Mouse (Mus musculus): ENCODE results near the gene Nucb1. TPM values are rescaled to one million over a fixed set of nuclear protein-coding genes. Genes with fewer than 3 reads are reported as not detected.

Gene Nucb1
- polyA plus RNA-seq, 1 experiment from 2014 or later = 176 TPM

DNA sequence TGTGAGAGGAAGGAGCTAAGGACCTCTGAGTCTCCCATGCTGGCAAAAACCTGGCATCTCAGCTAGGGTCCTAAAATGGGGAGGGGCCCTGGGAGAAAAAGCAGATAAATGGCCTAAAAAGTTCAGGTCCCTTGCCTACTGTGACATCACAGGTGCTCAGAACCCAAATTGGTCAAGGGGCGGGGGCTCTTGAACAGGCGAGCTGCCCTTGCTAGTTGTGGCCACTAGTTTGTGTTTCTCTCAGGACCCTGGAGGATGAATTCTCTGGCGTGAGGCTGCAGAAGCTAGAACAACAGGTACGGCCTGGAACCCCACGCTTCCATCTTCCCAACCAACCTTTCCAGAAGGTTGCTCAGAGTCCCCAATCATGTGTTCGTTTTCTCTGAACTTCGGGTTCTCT is 4.2 kb upstream of the Nucb1 start:
- H3K4me2 ChIP-seq = no peak overlapping the region
- H3K4me3 ChIP-seq = no peak overlapping the region
- WGBS = 83% methylated on average over 7 of the region's 7 CpGs
- no peak for ATAC-seq (ENCODE audit: insufficient number of reproducible peaks, low FRiP score)
- no peaks in the 10 kb centered on the region for H3K27me3 ChIP-seq (replicated peaks)
- H3K27ac ChIP-seq (ENCODE audit: poor library complexity, severe bottlenecking) = no peak overlapping the region
- H3K9ac ChIP-seq = no peak overlapping the region
- H3K9me3 ChIP-seq (replicated peaks) = no peaks in the 10 kb centered on the region
- H3K4me1 ChIP-seq (replicated peaks) = peaks cover 14% of the 10 kb centered on the region
- no peaks in the 10 kb centered on the region for H3K36me3 ChIP-seq

DNA sequence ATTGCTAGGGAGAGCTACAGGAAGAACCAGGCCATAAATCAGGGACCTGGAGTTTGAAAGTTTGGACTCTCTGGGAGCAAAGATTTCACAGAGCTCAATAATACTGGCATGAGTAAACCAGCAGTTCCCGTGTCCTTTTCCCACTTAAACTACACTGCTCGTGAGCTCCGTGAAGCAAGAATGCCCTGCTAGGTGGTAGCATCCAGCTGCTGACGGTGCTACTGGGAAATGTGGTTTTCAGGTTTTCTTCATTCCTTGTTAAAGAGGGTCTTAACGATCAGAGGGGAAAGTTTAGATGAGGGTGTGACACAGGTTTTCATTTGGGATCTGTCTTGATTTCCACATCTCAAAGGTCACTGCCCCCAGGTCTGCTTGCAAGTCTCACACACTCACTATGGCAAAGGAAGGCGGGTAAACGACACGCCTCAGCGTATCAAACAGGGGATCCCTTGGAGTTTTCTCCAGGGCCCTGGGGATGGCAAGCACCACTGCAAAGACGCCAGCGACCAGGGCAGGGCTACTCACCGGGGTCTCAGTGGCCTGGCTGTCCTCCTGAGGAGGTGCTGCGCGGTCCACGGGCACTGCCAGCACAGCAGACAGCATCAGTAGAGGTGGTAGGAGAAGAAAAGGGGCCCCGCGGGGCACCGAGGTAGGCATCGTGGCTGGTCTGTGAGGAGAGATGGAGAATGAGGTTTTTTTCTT is 874 bp downstream of the Nucb1 start:
- peak; percentile 12 for ATAC-seq (ENCODE audit: insufficient number of reproducible peaks, low FRiP score)
- Histone ChIP-seq H3K4me2 (peak overlapping the region; percentile 82), H3K27me3 (replicated peaks) (no peaks in the 10 kb centered on the region), H3K27ac (ENCODE audit: poor library complexity, severe bottlenecking) (peak overlapping the region; percentile 80; the same call in 1 of the 2 replicates), H3K4me3 (peak overlapping the region; percentile 74), H3K9ac (peak overlapping the region; percentile 83), H3K4me1 (replicated peaks) (peaks cover 19% of the 10 kb centered on the region), H3K36me3 (peaks cover 36% of the 10 kb centered on the region), H3K9me3 (replicated peaks) (no peaks in the 10 kb centered on the region)
- 33% methylated on average over 19 of the region's 19 CpGs for WGBS

DNA sequence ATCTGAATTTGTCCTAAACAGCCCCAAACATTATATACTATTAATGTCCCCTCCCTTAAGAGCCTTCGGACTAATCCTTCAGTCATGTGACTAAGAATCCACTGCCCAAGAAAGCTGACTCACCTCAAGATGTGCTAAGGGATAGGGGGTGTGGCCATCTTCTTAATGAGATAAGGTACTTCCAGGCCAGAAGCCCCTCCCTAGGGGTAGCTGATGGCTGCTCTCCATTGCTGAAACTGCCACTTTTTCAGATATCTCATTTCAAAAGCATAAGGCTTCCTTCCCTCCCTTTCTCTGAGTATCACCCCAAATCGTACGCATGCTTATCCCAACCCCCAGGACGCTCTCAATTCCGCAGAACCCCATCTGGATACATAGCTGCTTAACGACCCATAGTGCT is 1.6 kb downstream of the Nucb1 start:
- 71% methylated on average over 6 of the region's 6 CpGs for WGBS
- H3K4me2 ChIP-seq = peak overlapping the region; percentile 82
- peak overlapping the region; percentile 3; the same call in 1 of the 2 replicates for H3K27ac ChIP-seq (ENCODE audit: poor library complexity, severe bottlenecking)
- H3K36me3 ChIP-seq = peaks cover 37% of the 10 kb centered on the region
- peak; percentile 76 for ATAC-seq (ENCODE audit: insufficient number of reproducible peaks, low FRiP score)
- peak overlapping the region; percentile 74 for H3K4me3 ChIP-seq
- H3K9ac ChIP-seq = peak overlapping the region; percentile 83; the same call in 1 of the 2 replicates
- H3K9me3 ChIP-seq (replicated peaks) = no peaks in the 10 kb centered on the region
- H3K4me1 ChIP-seq (replicated peaks) = peaks cover 19% of the 10 kb centered on the region
- no peaks in the 10 kb centered on the region for H3K27me3 ChIP-seq (replicated peaks)

DNA sequence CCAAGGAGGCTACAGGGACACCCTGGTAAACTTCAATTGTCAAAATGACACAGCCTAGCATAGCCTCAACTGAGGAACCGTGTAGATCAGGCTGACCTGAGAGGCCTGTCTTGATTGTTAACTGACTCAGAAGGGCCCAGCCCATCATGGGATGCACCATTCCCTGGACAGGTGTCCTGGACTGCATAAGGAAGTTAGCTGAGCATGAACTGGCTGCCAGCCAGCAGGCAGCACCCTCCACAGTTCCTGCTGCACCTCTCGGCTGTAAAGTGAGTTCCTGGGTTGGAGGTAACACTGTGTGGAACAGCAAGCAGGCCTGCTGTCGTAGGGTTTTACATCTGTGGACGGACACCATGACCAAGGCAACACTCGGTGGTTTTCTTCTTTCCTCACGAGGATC is 2.6 kb downstream of the Nucb1 start:
- Histone ChIP-seq H3K9ac (no peak overlapping the region; the same call in 1 of the 2 replicates), H3K9me3 (replicated peaks) (no peaks in the 10 kb centered on the region), H3K4me2 (no peak overlapping the region), H3K36me3 (peaks cover 45% of the 10 kb centered on the region), H3K4me3 (no peak overlapping the region), H3K27ac (ENCODE audit: poor library complexity, severe bottlenecking) (no peak overlapping the region), H3K4me1 (replicated peaks) (peaks cover 19% of the 10 kb centered on the region), H3K27me3 (replicated peaks) (no peaks in the 10 kb centered on the region)
- ATAC-seq (ENCODE audit: insufficient number of reproducible peaks, low FRiP score) = no peak
- 84% methylated on average over 6 of the region's 6 CpGs for WGBS

DNA sequence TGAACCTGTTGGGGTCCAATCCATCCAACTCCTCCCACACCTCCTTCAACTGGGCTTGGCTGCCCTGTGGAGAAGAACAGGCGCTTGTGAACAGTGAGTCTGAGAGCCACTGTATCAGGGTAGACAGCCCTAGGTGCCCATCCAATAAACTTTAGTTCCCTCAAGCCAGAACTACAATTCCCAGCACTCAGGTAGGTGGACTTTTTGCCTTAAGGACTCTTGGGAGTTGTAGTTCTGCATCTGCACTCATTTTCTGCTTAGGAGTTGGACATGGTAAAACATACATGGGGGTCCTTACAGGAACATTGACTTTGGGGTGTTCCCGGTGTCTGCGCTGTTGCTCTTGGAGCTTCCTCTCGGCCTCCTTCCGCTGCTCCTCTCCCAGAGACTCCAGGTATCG is 11.8 kb downstream of the Nucb1 start:
- Histone ChIP-seq H3K27me3 (replicated peaks) (no peaks in the 10 kb centered on the region), H3K4me2 (no peak overlapping the region), H3K9me3 (replicated peaks) (no peaks in the 10 kb centered on the region), H3K36me3 (peaks cover 95% of the 10 kb centered on the region), H3K4me1 (replicated peaks) (0 out of 2 replicates have a peak, but pooled peaks cover 9% of the 10 kb centered on the region), H3K4me3 (no peak overlapping the region), H3K27ac (ENCODE audit: poor library complexity, severe bottlenecking) (no peak overlapping the region), H3K9ac (no peak overlapping the region)
- no peak for ATAC-seq (ENCODE audit: insufficient number of reproducible peaks, low FRiP score)
- WGBS = 93% methylated on average over 6 of the region's 6 CpGs

DNA sequence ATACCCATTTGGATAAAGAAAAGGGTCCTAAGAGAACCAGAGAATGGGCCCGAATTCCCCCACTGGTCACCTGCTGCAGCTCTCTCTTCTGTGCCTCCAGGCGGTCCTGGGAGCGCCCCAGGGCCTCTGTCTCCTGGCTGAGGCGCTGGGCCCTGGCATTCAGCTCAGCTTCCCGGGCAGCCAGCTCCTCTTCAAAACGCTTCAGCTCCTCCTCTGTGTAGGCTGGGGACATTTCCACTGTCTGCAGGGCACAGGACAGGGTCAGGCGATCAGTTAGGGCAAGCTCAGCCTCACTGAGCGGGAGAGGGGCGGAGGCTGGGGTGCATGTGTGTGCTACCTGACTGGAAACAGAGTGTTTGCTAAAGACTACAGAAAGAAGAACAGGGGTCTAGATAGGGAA is 15.7 kb downstream of the Nucb1 start:
- no peaks in the 10 kb centered on the region for H3K27me3 ChIP-seq (replicated peaks)
- ATAC-seq (ENCODE audit: insufficient number of reproducible peaks, low FRiP score) = no peak
- 0 out of 2 replicates have a peak overlapping the region, but pooled peaks have one; percentile 4 for H3K9ac ChIP-seq
- WGBS = 86% methylated on average over 9 of the region's 9 CpGs
- H3K9me3 ChIP-seq (replicated peaks) = no peaks in the 10 kb centered on the region
- H3K36me3 ChIP-seq = peaks cover 74% of the 10 kb centered on the region
- peaks cover 13% of the 10 kb centered on the region for H3K4me1 ChIP-seq (replicated peaks)
- H3K4me3 ChIP-seq = no peak overlapping the region
- no peak overlapping the region for H3K27ac ChIP-seq (ENCODE audit: poor library complexity, severe bottlenecking)
- no peak overlapping the region for H3K4me2 ChIP-seq

DNA sequence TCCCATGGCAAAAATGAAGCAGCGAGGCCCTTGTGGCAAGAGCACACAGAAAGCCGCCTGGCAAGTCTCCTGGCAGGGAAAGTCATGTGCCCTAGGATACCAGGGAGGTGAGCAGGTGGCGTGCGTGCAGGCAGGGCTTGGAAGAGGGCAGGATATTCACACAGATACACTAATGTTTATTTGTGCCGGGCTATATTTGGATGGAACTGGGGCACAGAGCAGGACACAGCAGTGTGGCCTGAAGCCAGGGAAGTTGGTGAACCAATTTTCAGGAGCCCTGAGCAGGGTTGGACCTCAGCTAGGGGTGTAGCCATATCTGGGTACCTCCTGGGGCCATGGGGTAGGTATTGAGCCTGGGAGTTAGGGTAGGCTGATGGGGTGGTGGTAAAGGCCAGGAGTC is 17.3 kb downstream of the Nucb1 start:
- WGBS = 91% methylated on average over 5 of the region's 5 CpGs
- no peak overlapping the region for H3K4me2 ChIP-seq
- H3K4me1 ChIP-seq (replicated peaks) = peaks cover 25% of the 10 kb centered on the region
- H3K36me3 ChIP-seq = peaks cover 60% of the 10 kb centered on the region
- no peaks in the 10 kb centered on the region for H3K9me3 ChIP-seq (replicated peaks)
- H3K9ac ChIP-seq = no peak overlapping the region
- H3K27me3 ChIP-seq (replicated peaks) = no peaks in the 10 kb centered on the region
- ATAC-seq (ENCODE audit: insufficient number of reproducible peaks, low FRiP score) = no peak
- H3K27ac ChIP-seq (ENCODE audit: poor library complexity, severe bottlenecking) = no peak overlapping the region
- H3K4me3 ChIP-seq = no peak overlapping the region

DNA sequence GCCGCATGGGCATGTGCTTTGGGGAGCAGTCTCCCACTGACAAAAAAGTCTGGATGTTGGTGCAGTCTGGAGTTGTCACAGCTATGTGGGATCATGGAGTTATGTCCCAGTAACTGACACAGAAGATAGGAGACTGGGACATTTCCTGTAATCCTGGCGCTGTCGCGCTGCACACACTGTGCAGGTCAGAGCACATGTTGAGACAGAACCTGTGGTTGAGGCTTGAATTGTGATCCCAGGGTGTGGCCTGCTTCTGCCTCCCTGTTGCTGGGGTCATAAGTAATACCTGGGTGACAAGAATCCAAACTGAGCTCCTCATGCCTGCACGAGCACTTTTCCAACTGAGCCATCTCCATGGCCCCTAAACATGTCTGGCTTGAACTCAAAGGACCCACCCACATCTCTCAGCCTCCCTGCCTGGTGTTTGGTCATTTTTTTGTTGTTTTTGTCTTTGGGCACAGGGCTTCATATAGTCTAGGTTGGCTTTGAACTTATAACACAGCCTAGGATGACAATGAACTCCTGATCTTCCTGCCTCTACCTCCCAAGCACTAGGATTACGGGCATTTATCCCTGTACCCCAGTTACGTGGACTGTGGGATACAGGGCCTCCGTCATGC is 17.9 kb downstream of the Nucb1 start:
- no peaks in the 10 kb centered on the region for H3K9me3 ChIP-seq (replicated peaks)
- no peak overlapping the region for H3K27ac ChIP-seq (ENCODE audit: poor library complexity, severe bottlenecking)
- H3K9ac ChIP-seq = no peak overlapping the region
- no peak overlapping the region for H3K4me2 ChIP-seq
- H3K4me1 ChIP-seq (replicated peaks) = peaks cover 26% of the 10 kb centered on the region
- 92% methylated on average over 8 of the region's 8 CpGs for WGBS
- no peaks in the 10 kb centered on the region for H3K27me3 ChIP-seq (replicated peaks)
- peaks cover 54% of the 10 kb centered on the region for H3K36me3 ChIP-seq
- no peak overlapping the region for H3K4me3 ChIP-seq
- no peak for ATAC-seq (ENCODE audit: insufficient number of reproducible peaks, low FRiP score)

DNA sequence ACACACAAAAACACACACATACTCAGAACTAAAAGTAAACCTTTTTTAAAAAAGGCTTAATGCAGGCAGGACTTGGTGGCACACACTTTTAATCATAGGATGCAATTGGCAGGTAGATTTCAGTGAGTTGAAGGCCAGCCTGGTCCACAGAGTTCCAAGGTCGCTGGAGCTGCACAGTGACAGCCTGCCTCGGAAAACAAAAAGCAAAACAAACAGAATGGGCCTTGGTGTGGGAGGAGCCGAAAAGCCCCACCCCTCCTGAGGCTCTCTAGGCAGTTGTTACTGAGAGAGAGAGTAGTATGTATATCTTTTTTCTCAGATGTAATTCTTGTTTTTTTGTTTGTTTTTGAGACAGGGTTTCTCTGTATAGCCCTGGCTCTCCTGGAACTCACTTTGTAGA is 18.9 kb downstream of the Nucb1 start:
- Histone ChIP-seq H3K27me3 (replicated peaks) (no peaks in the 10 kb centered on the region), H3K27ac (ENCODE audit: poor library complexity, severe bottlenecking) (no peak overlapping the region), H3K4me3 (no peak overlapping the region), H3K36me3 (peaks cover 43% of the 10 kb centered on the region), H3K4me1 (replicated peaks) (peaks cover 26% of the 10 kb centered on the region), H3K9me3 (replicated peaks) (no peaks in the 10 kb centered on the region), H3K4me2 (no peak overlapping the region), H3K9ac (no peak overlapping the region)
- ATAC-seq (ENCODE audit: insufficient number of reproducible peaks, low FRiP score) = peak; percentile 65; the same call in 1 of the 2 replicates
- WGBS = 20% methylated on average over 3 of the region's 3 CpGs

DNA sequence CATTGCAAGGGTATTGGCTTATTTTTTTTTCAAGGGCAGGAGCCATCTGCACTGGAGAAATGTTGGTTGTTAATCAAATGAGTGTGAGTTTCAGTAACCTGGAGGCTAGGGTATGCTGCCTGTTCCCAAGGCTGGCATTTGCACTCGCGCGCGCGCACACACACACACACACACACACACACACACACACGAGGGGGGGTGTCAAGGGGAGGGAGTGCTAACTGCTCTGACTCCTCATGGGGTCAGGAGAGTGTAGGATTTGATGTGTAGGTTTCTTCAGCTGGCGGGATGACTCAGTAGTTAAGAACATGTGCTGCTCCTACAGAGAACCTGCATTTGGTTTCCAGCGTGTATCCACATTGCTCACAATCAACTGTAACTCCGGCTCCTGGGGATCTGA is 19.4 kb downstream of the Nucb1 start:
- Histone ChIP-seq H3K4me3 (no peak overlapping the region), H3K9me3 (replicated peaks) (no peaks in the 10 kb centered on the region), H3K4me2 (no peak overlapping the region), H3K27me3 (replicated peaks) (no peaks in the 10 kb centered on the region), H3K36me3 (peaks cover 38% of the 10 kb centered on the region), H3K27ac (ENCODE audit: poor library complexity, severe bottlenecking) (no peak overlapping the region), H3K4me1 (replicated peaks) (peaks cover 26% of the 10 kb centered on the region), H3K9ac (no peak overlapping the region)
- 55% methylated on average over 8 of the region's 9 CpGs for WGBS
- ATAC-seq (ENCODE audit: insufficient number of reproducible peaks, low FRiP score) = peak; percentile 63

DNA sequence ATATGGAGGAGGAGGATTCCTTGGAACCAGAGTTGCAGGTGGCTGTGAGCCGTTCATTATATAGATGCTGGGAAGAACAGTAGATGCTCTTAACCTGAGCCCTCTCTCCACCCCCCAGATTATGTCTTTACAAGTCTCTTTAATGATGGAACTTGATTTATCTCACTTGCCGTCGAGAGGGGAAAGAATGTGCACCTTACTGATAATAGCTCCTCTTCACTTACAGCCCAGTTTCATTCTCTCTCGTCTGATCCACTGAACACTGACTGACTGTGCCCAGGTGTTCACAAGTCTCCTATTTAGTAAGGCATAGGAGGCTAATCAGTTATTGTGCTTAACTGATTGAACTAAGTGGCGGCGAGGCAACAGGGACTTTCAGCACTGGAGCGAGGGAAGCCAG is 20.6 kb downstream of the Nucb1 start:
- 53% methylated on average over 7 of the region's 7 CpGs for WGBS
- H3K4me2 ChIP-seq = no peak overlapping the region
- no peak overlapping the region for H3K27ac ChIP-seq (ENCODE audit: poor library complexity, severe bottlenecking)
- peaks cover 29% of the 10 kb centered on the region for H3K36me3 ChIP-seq
- H3K4me3 ChIP-seq = no peak overlapping the region
- no peaks in the 10 kb centered on the region for H3K27me3 ChIP-seq (replicated peaks)
- no peaks in the 10 kb centered on the region for H3K9me3 ChIP-seq (replicated peaks)
- H3K9ac ChIP-seq = no peak overlapping the region
- no peak for ATAC-seq (ENCODE audit: insufficient number of reproducible peaks, low FRiP score)
- peaks cover 26% of the 10 kb centered on the region for H3K4me1 ChIP-seq (replicated peaks)

All from heart, embryonic 12.5 days (tissue).